ENCODE assay signal across 8 mouse cellular contexts in the genomic region with DNA sequence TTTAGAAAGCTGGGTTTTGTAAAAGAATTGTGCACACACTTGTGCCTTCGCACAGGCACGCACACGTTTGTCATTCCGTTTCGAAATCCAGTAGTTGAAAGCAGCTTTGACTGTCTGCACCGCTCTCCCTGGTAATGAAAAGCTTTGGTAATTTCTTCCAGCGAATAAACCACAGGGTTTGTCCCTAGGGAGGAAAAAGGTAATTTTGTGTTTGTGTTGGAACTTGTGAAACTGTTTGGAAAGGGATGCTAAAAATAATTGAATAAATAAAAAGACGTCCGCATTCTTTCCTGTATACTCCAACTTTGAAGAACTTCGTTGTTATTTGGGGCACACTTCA. TPM values are rescaled to one million over a fixed set of nuclear protein-coding genes. Genes with fewer than 3 reads are reported as not detected.
DNase-seq lines count a peak whose midpoint lies in the region; ATAC-seq and TF ChIP-seq lines count a peak whose summit lies in the region.

No protein-coding gene starts in this region.

- no peak for DNase-seq in kidney, postnatal 4 days
- no peak for DNase-seq in hindbrain, postnatal 0 days (ENCODE audit: low spot score)
- peak; percentile 23 for DNase-seq in midbrain, postnatal 0 days (ENCODE audit: low spot score)
- DNase-seq in cerebellum, postnatal 14 days, result no peak
- DNase-seq in kidney, adult 8-10 months, result no peak
- no peak for DNase-seq in cerebellum, adult 8-10 months

- H3K27ac ChIP-seq in kidney, embryonic 16.5 days (ENCODE audit: low read length), result peak overlapping the region; percentile 67; the same call in 1 of the 2 replicates
- 0 out of 2 replicates have a peak overlapping the region, but pooled peaks have one; percentile 19 for H3K27ac ChIP-seq in embryonic facial prominence, embryonic 12.5 days
- H3K27ac ChIP-seq in hindbrain, postnatal 0 days, result peak overlapping the region; percentile 51; the same call in 1 of the 2 replicates
- H3K27ac ChIP-seq in midbrain, postnatal 0 days (ENCODE audit: low read depth, low read length), result no peak overlapping the region

- H3K4me1 ChIP-seq in kidney, embryonic 16.5 days (ENCODE audit: insufficient read depth, low read length), result peaks cover 15% of the 10 kb centered on the region
- 0 out of 2 replicates have a peak, but pooled peaks cover 8% of the 10 kb centered on the region for H3K4me1 ChIP-seq in embryonic facial prominence, embryonic 12.5 days
- H3K4me1 ChIP-seq in hindbrain, postnatal 0 days (ENCODE audit: insufficient read depth, low read length), result no peaks in the 10 kb centered on the region; the same call in 1 of the 2 replicates
- no peaks in the 10 kb centered on the region for H3K4me1 ChIP-seq in midbrain, postnatal 0 days (ENCODE audit: insufficient read depth, low read length)

- H3K9ac ChIP-seq in kidney, embryonic 16.5 days (replicated peaks; ENCODE audit: low read length), result peak overlapping the region; percentile 72
- peak overlapping the region; percentile 51; the same call in 1 of the 2 replicates for H3K9ac ChIP-seq in embryonic facial prominence, embryonic 12.5 days
- peak overlapping the region; percentile 56 for H3K9ac ChIP-seq in hindbrain, postnatal 0 days (replicated peaks; ENCODE audit: low read length)
- H3K9ac ChIP-seq in midbrain, postnatal 0 days (replicated peaks; ENCODE audit: low read length, poor library complexity, severe bottlenecking), result peak overlapping the region; percentile 54

- no peaks in the 10 kb centered on the region for H3K9me3 ChIP-seq in kidney, embryonic 16.5 days (ENCODE audit: low read length)
- no peaks in the 10 kb centered on the region for H3K9me3 ChIP-seq in embryonic facial prominence, embryonic 12.5 days
- no peaks in the 10 kb centered on the region for H3K9me3 ChIP-seq in hindbrain, postnatal 0 days (ENCODE audit: low read length)
- H3K9me3 ChIP-seq in midbrain, postnatal 0 days (ENCODE audit: low read length), result no peaks in the 10 kb centered on the region

- H3K36me3 ChIP-seq in kidney, embryonic 16.5 days (ENCODE audit: insufficient read depth, low read length), result no peaks in the 10 kb centered on the region
- H3K36me3 ChIP-seq in embryonic facial prominence, embryonic 12.5 days, result no peaks in the 10 kb centered on the region
- no peaks in the 10 kb centered on the region for H3K36me3 ChIP-seq in hindbrain, postnatal 0 days (ENCODE audit: insufficient read depth, low read length)
- H3K36me3 ChIP-seq in midbrain, postnatal 0 days (ENCODE audit: insufficient read depth, low read length), result no peaks in the 10 kb centered on the region

- 0 out of 2 replicates have a peak, but pooled peaks have one; percentile 1 for ATAC-seq in kidney, embryonic 16.5 days (ENCODE audit: low FRiP score, low TSS enrichment)
- ATAC-seq in embryonic facial prominence, embryonic 12.5 days (ENCODE audit: insufficient number of reproducible peaks, insufficient read depth, low FRiP score, low TSS enrichment), result no peak
- ATAC-seq in hindbrain, postnatal 0 days, result 0 out of 2 replicates have a peak, but pooled peaks have one; percentile 10
- ATAC-seq in midbrain, postnatal 0 days (ENCODE audit: low FRiP score), result no peak

- 7% methylated on average over 10 of the region's 10 CpGs for WGBS in kidney, embryonic 16.5 days
- 7% methylated on average over 10 of the region's 10 CpGs for WGBS in embryonic facial prominence, embryonic 12.5 days
- WGBS in hindbrain, postnatal 0 days, result 10% methylated on average over 10 of the region's 10 CpGs
- WGBS in midbrain, postnatal 0 days, result 6% methylated on average over 10 of the region's 10 CpGs

- peak overlapping the region; percentile 78 for H3K4me2 ChIP-seq in kidney, embryonic 16.5 days (replicated peaks; ENCODE audit: low read depth, low read length)
- H3K4me2 ChIP-seq in embryonic facial prominence, embryonic 12.5 days (replicated peaks), result peak overlapping the region; percentile 66
- peak overlapping the region; percentile 95 for H3K4me2 ChIP-seq in hindbrain, postnatal 0 days (ENCODE audit: low read depth, low read length)
- peak overlapping the region; percentile 83 for H3K4me2 ChIP-seq in midbrain, postnatal 0 days (ENCODE audit: low read depth, low read length, poor library complexity, severe bottlenecking)

- TF ChIP-seq CTCF in hindbrain, postnatal 0 days (IDR thresholded peaks at IDR 0.05; ENCODE audit: low read depth), result no peak
- no peak for TF ChIP-seq CTCF in midbrain, postnatal 0 days (IDR thresholded peaks at IDR 0.05)

- no peaks in the 10 kb centered on the region for H3K27me3 ChIP-seq in kidney, embryonic 16.5 days (ENCODE audit: insufficient read depth, low read length)
- H3K27me3 ChIP-seq in embryonic facial prominence, embryonic 12.5 days, result no peaks in the 10 kb centered on the region
- H3K27me3 ChIP-seq in hindbrain, postnatal 0 days (ENCODE audit: insufficient read depth, low read length), result no peaks in the 10 kb centered on the region
- H3K27me3 ChIP-seq in midbrain, postnatal 0 days (ENCODE audit: insufficient read depth, low read length), result no peaks in the 10 kb centered on the region

- peak overlapping the region; percentile 63 for H3K4me3 ChIP-seq in kidney, embryonic 16.5 days (ENCODE audit: low read length)
- peak overlapping the region; percentile 62 for H3K4me3 ChIP-seq in embryonic facial prominence, embryonic 12.5 days
- peak overlapping the region; percentile 70 for H3K4me3 ChIP-seq in hindbrain, postnatal 0 days (ENCODE audit: low read length)
- peak overlapping the region; percentile 74 for H3K4me3 ChIP-seq in midbrain, postnatal 0 days (ENCODE audit: low read depth, low read length)

RNA-seq across cellular contexts. Expression of a gene that starts 35.7 kb away (rescaled TPM):
- 138 and 144 TPM in 2 replicates for polyA plus RNA-seq in kidney, embryonic 16.5 days (2015; fragmentation: Nextera tagmentation; extraction: Ambion mirVana)
- polyA plus RNA-seq in embryonic facial prominence, embryonic 12.5 days (2016; fragmentation: Nextera tagmentation; extraction: Ambion mirVana), result 145 and 152 TPM in 2 replicates
- total RNA-seq in hindbrain, postnatal 0 days (2014; rRNA removed), result 22.4 and 22.8 TPM in 2 replicates
- 149 and 166 TPM in 2 replicates for polyA plus RNA-seq in hindbrain, postnatal 0 days (2015; fragmentation: Nextera tagmentation; extraction: Ambion mirVana)
- total RNA-seq in midbrain, postnatal 0 days (2014; rRNA removed), result 23.9 and 34.0 TPM in 2 replicates
- 146 and 151 TPM in 2 replicates for polyA plus RNA-seq in midbrain, postnatal 0 days (2015; fragmentation: Nextera tagmentation; extraction: Ambion mirVana)

Comparison
In these comparisons a context has a peak if more than half of its experiments do, and no peak if none do; other contexts are left out.
1. ATAC-seq: peak in kidney, embryonic 16.5 days (single experiment) and hindbrain, postnatal 0 days (single experiment); none in embryonic facial prominence, embryonic 12.5 days (single experiment) and midbrain, postnatal 0 days (single experiment).
2. Peak in every context shown above with its lines, with median percentiles within 50 percentile points of each other: H3K4me2 ChIP-seq, H3K4me3 ChIP-seq and H3K9ac ChIP-seq.